Mouse (Mus musculus) CH12.LX (cell line): ENCODE data around the gene Rhoa.

ENCODE experiments used
- BHLHE40 ChIP-seq: IDR thresholded peaks from 2 replicates; pipeline ENCODE4 v1.6.1; 2011; ENCODE audit warnings: mild to moderate bottlenecking, low read depth, low read length, improper control_type of control experiment
- CTCF ChIP-seq, 2 experiments: IDR thresholded peaks in 1 of 2; conservative IDR thresholded peaks in 1 of 2; 2 replicates each; pipeline ENCODE4 v1.5.1; 2011 to 2012; ENCODE audit warnings: low read depth in 2 of 2, low read length in 2 of 2, improper control_type of control experiment in 1 of 2, inconsistent platforms in 1 of 2, mild to moderate bottlenecking in 1 of 2, moderate library complexity in 1 of 2
- ELF1 ChIP-seq: IDR thresholded peaks from 2 replicates; pipeline ENCODE4 v1.6.1; 2014; ENCODE audit warnings: low read depth, mild to moderate bottlenecking, inconsistent platforms, low read length, improper control_type of control experiment
- ETS1 ChIP-seq: conservative IDR thresholded peaks from 2 replicates; pipeline ENCODE4 v1.6.1; 2012; ENCODE audit warnings: low read depth, mild to moderate bottlenecking, inconsistent platforms, low read length, improper control_type of control experiment, moderate library complexity
- KAT2A ChIP-seq: IDR thresholded peaks from 2 replicates; pipeline ENCODE4 v1.6.1; 2012; ENCODE audit warnings: low read length, improper control_type of control experiment, inconsistent platforms; ENCODE audit not compliant: insufficient replicate concordance
- MAZ ChIP-seq: IDR thresholded peaks from 2 replicates; pipeline ENCODE4 v1.6.1; 2012; ENCODE audit warnings: low read depth, mild to moderate bottlenecking, inconsistent platforms, low read length, improper control_type of control experiment, moderate library complexity
- POLR2A ChIP-seq: IDR thresholded peaks from 2 replicates; pipeline ENCODE4 v1.6.1; 2011; ENCODE audit warnings: low read depth, mild to moderate bottlenecking, improper control_type of control experiment, low read length
- POLR2AphosphoS2 ChIP-seq: IDR thresholded peaks from 2 replicates; pipeline ENCODE4 v1.6.1; 2011; ENCODE audit warnings: low read depth, low read length, improper control_type of control experiment

DNA sequence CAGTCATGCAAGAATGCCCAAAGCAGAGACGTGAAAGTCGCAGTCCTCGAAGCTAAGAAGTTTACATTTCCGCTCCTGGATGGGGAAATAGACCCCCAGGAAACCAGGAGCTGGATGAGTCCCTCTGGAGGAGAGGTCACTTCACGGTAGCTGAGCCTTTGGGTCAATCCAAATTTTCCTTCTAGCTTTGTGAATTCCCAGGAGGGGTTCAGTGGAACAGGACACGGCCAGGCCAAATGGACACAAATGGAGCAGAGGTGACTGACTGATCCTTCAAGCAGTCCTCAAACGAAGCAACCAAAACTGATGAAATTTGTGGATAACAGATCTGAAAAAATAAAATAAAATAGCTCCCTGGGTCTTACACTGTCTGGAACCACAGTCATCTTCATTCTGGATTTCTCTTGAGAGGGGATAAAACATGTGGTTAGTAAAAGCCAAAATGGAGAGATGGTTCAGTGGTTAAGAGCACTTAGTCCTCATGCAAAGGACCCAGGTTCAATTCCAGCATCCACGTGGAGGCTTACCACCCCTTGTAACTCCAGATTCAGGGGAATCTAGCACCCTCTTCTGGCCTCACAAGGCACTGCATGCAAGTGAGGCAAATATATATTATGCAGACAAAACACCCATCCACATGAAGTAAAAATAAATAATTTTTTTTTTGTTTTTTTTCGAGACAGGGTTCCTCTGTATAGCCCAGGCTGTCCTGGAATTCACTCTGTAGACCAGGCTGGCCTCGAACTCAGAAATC lies 27.1 kb upstream of the Rhoa start:
- TF ChIP-seq ETS1 (no peak), BHLHE40 (no peak), POLR2A (no peak), CTCF (conservative IDR thresholded peaks at IDR 0.05 in 1 of 2, IDR thresholded peaks at IDR 0.05 in 1 of 2; ENCODE audit: low read depth in 2 of 2, low read length in 2 of 2) (peak; percentile 75 to 84), KAT2A (no peak), ELF1 (no peak), POLR2AphosphoS2 (no peak), MAZ (no peak)
